In genomic region chr12:70404327-70404726, GRCm38 (mm10) we compare ENCODE assay signal across 15 mouse cellular contexts. TPM values are rescaled to one million over a fixed set of nuclear protein-coding genes. Genes with fewer than 3 reads are reported as not detected.
DNase-seq lines count a peak whose midpoint lies in the region; ATAC-seq lines count a peak whose summit lies in the region.
"Had no signal": no experiment of that assay in that cellular context is flagged by ENCODE, and none has a peak within 500 bp of the region (broad histone marks: within the 10 kb centered on the region; RNA-seq: fewer than 3 reads in every experiment).

No protein-coding gene starts in this region.

- no peak overlapping the region for H3K4me2 ChIP-seq in neural tube, embryonic 15.5 days
- H3K4me2 ChIP-seq: embryonic facial prominence, embryonic 12.5 days; forebrain, embryonic 12.5 days; heart, embryonic 11.5 days; hindbrain, embryonic 14.5 days; limb, embryonic 13.5 days had no signal

- H3K9ac ChIP-seq in neural tube, embryonic 15.5 days (replicated peaks) = no peak overlapping the region
- H3K9ac ChIP-seq: embryonic facial prominence, embryonic 12.5 days; forebrain, embryonic 12.5 days; hindbrain, embryonic 14.5 days; limb, embryonic 13.5 days had no signal

- H3K9me3 ChIP-seq in neural tube, embryonic 15.5 days (replicated peaks) = no peaks in the 10 kb centered on the region
- H3K9me3 ChIP-seq: embryonic facial prominence, embryonic 12.5 days; forebrain, embryonic 12.5 days; limb, embryonic 13.5 days had no signal

- no peak overlapping the region for H3K27ac ChIP-seq in neural tube, embryonic 15.5 days (replicated peaks)
- H3K27ac ChIP-seq: embryonic facial prominence, embryonic 12.5 days; forebrain, embryonic 12.5 days; hindbrain, embryonic 14.5 days; limb, embryonic 13.5 days had no signal

- H3K4me3 ChIP-seq in neural tube, embryonic 15.5 days (replicated peaks) = no peak overlapping the region
- H3K4me3 ChIP-seq: embryonic facial prominence, embryonic 12.5 days; forebrain, embryonic 12.5 days; limb, embryonic 13.5 days had no signal

- intact Hi-C loops in left cerebral cortex, postnatal 14 days (cut with DNase I) = loop anchor here (1.0 kb wide), 1 partner anchor 57 kb away; the partner anchor contains the start of gene Trim9

- H3K36me3 ChIP-seq in neural tube, embryonic 15.5 days = no peaks in the 10 kb centered on the region
- H3K36me3 ChIP-seq: embryonic facial prominence, embryonic 12.5 days; forebrain, embryonic 12.5 days; limb, embryonic 13.5 days had no signal

- peak; percentile 9 for DNase-seq in neural tube, embryonic 10.5 days (ENCODE audit: extremely low spot score, low spot score)
- DNase-seq in layer of hippocampus, adult 8-10 months (ENCODE audit: low spot score in 2 of 2) = peak; percentile 83 to 90
- DNase-seq in left cerebral cortex, postnatal 14 days (ENCODE audit: low spot score in 2 of 2) = peak; percentile 88 to 96
- no peak for DNase-seq in heart, adult 18-20 months
- DNase-seq in lung, postnatal 10 days = no peak
- DNase-seq in natural killer cell, adult 2 months (ENCODE audit: low spot score in 2 of 2) = no peak
- DNase-seq: kidney, adult 9 months; lung, adult 2 months had no signal

- no peaks in the 10 kb centered on the region for H3K27me3 ChIP-seq in neural tube, embryonic 15.5 days (replicated peaks)
- H3K27me3 ChIP-seq: embryonic facial prominence, embryonic 12.5 days; forebrain, embryonic 12.5 days; limb, embryonic 13.5 days had no signal

- no peaks in the 10 kb centered on the region for H3K4me1 ChIP-seq in neural tube, embryonic 15.5 days
- H3K4me1 ChIP-seq: embryonic facial prominence, embryonic 12.5 days; forebrain, embryonic 12.5 days; limb, embryonic 13.5 days had no signal

- WGBS in neural tube, embryonic 15.5 days = 82% methylated on average over 6 of the region's 6 CpGs

- ATAC-seq in neural tube, embryonic 15.5 days (ENCODE audit: low FRiP score) = no peak
- ATAC-seq: CD4-positive, CD25-positive, alpha-beta regulatory T cell, adult 4 months had no signal

RNA-seq across cellular contexts. Expression of gene Tmx1, which starts 48.6 kb away (rescaled TPM):
- 141 and 148 TPM in 2 replicates for polyA plus RNA-seq in neural tube, embryonic 15.5 days (2015; fragmentation: Nextera tagmentation; extraction: Ambion mirVana)
- 10 to 100 TPM; 29.3 to 34.7 (median 33.2) TPM for total RNA-seq in layer of hippocampus, adult 8-10 months (2022)
- 10 to 100 TPM; 32.9 to 35.9 TPM for total RNA-seq in left cerebral cortex, postnatal 14 days (2021)
- total RNA-seq in heart, adult 18-20 months (2021) = 10 to 100 TPM; 29.3 to 33.9 TPM

RNA-seq across cellular contexts. Expression of gene Trim9, which starts 56.9 kb away (rescaled TPM):
- polyA plus RNA-seq in neural tube, embryonic 15.5 days (2015; fragmentation: Nextera tagmentation; extraction: Ambion mirVana) = 90.1 and 101 TPM in 2 replicates
- total RNA-seq in layer of hippocampus, adult 8-10 months (2022) = 100 to 1,000 TPM; 240 to 340 (median 277) TPM
- total RNA-seq in left cerebral cortex, postnatal 14 days (2021) = 100 to 1,000 TPM; 422 to 460 TPM
- total RNA-seq in heart, adult 18-20 months (2021) = not detected

Comparison
In these comparisons a context has a peak if more than half of its experiments do, and no peak if none do; other contexts are left out.
1. DNase-seq: peak in neural tube, embryonic 10.5 days (single experiment), layer of hippocampus, adult 8-10 months (2 of 2) and left cerebral cortex, postnatal 14 days (2 of 2); none in heart, adult 18-20 months (0 of 2), lung, postnatal 10 days (single experiment) and natural killer cell, adult 2 months (0 of 2).
2. RNA of gene Trim9, which starts 56.9 kb away (total RNA-seq): 422 to 460 TPM in left cerebral cortex, postnatal 14 days and 240 to 340 TPM in layer of hippocampus, adult 8-10 months; not detected in heart, adult 18-20 months; every median in the first group is over 100 times any median in the second.